Mouse (Mus musculus) lung, embryonic 16.5 days (tissue): ENCODE data around the gene Clnk. TPM values are rescaled to one million over a fixed set of nuclear protein-coding genes. Genes with fewer than 3 reads are reported as not detected.

ENCODE experiments used
- ATAC-seq: fragments of 200-750 bp; cut with Nextera tagmentation; 2 replicates; pipeline ENCODE4 v1.8.0; 2017; ENCODE audit warnings: low read depth, mild to moderate bottlenecking, moderate library complexity
- H3K27ac ChIP-seq: fragments of 300-500 bp; sonication (generic); 2 replicates; pipeline ENCODE4 v1.5.1; 2014; ENCODE audit warnings: mild to moderate bottlenecking, control low read depth, low read length
- H3K27me3 ChIP-seq: fragments of 300-500 bp; sonication (generic); 2 replicates; pipeline ENCODE4 v1.6.1; 2014; ENCODE audit warnings: low read depth, low read length, mixed read lengths; ENCODE audit not compliant: control insufficient read depth, insufficient read depth
- H3K36me3 ChIP-seq: fragments of 300-500 bp; sonication (generic); 2 replicates; pipeline ENCODE4 v1.6.1; 2014; ENCODE audit warnings: low read length; ENCODE audit not compliant: control insufficient read depth, insufficient read depth
- H3K4me1 ChIP-seq: fragments of 300-500 bp; sonication (generic); replicated peaks from 2 replicates; pipeline ENCODE4 v1.6.1; 2014; ENCODE audit warnings: low read length, mixed read lengths; ENCODE audit not compliant: control insufficient read depth, insufficient read depth
- H3K4me2 ChIP-seq: fragments of 300-500 bp; sonication (generic); 2 replicates; pipeline ENCODE4 v1.6.1; 2014; ENCODE audit warnings: low read depth, low read length, control low read depth
- H3K4me3 ChIP-seq: fragments of 300-500 bp; sonication (generic); 2 replicates; pipeline ENCODE4 v1.5.1; 2014; ENCODE audit warnings: mild to moderate bottlenecking, low read length, control low read depth
- H3K9ac ChIP-seq: fragments of 300-500 bp; sonication (generic); 2 replicates; pipeline ENCODE4 v1.6.1; 2014; ENCODE audit warnings: low read length, control low read depth
- H3K9me3 ChIP-seq: fragments of 300-500 bp; sonication (generic); 2 replicates; pipeline ENCODE4 v1.6.1; 2016; ENCODE audit warnings: low read length; ENCODE audit not compliant: control insufficient read depth
- WGBS: fragments of 180-500 bp; shearing (Covaris S2); extraction: QIAGEN DNeasy Blood & Tissue Kit; methylation state at CpG from one replicate; pipeline ENCODE4 v1.1.7; 2014; 5-methylcytosine and 5-hydroxymethylcytosine counted together
- polyA plus RNA-seq: library from polyadenylated mRNA; unstranded; fragments of >200 nt; fragmentation: Nextera tagmentation; extraction: Ambion mirVana; gene quantifications from 2 replicates; pipeline ENCODE4 v1.2.1, GENCODE M21; 2015

The Clnk gene
- polyA plus RNA-seq, 1 experiment from 2014 or later, result not detected

DNA sequence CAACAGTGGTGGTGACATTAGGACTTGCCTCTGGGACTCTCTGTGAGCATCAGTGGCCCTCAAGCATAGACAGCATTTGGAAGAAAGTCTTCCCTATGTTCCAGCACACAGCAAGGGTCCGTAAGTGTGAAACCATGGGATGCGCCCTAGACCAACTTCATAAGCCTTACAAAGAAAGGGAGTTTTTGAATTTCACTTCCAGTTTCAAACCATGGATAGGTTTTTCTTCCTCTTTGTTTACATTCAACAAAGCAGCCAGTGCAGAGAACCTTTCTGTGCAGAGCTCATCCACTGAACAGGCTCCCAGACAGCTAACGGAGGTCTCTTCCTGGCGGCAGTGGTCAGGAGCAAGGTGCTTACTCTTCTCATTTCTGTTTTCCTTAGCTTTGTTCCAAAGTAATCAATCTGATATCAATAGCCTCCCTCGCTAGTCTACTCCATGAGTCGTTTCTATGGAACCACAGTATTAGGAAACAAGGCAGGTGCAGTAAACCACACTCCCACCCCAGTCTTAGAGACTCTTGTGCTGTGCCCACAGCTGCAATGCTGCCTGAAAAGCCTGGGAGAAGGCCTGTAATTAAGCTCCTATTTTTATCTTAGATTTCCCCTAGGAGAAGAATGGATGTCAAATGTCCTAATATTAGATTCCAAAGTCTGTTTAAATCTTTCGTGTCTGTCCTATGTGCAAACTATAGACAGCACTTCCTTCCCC is 169.1 kb downstream of the Clnk start:
- ATAC-seq, result no peak
- no peak overlapping the region for H3K27ac ChIP-seq

DNA sequence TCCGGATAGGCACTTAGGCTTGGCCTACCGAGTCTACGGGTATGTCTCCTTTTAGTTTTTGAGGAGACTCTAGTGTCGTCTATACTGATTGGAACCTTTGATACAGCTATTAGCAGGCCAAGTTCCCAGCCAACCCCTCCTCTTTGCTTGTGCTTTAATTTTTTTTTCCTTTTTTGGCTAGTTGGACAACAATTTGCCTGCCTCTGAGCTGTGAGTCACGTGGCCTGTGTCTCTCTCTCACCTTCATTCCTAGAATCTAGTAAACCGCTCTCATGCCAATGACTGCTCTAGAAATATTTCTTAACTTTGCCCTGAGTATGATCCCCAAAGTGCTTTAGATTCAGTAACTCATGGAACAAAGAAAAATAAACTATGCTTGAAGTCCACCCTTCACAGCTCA is 173.7 kb downstream of the Clnk start:
- WGBS, result 81% methylated on average over 6 of the region's 6 CpGs
- Histone ChIP-seq H3K27me3 (no peaks in the 10 kb centered on the region), H3K27ac (no peak overlapping the region), H3K9me3 (no peaks in the 10 kb centered on the region), H3K4me1 (no peaks in the 10 kb centered on the region), H3K4me3 (no peak overlapping the region), H3K36me3 (no peaks in the 10 kb centered on the region), H3K4me2 (no peak overlapping the region), H3K9ac (no peak overlapping the region)
- ATAC-seq, result no peak

More for the DNA sequence above, 169.1 kb downstream of the Clnk start:
- Histone ChIP-seq H3K36me3 (no peaks in the 10 kb centered on the region), H3K27me3 (no peaks in the 10 kb centered on the region), H3K4me2 (no peak overlapping the region), H3K4me1 (no peaks in the 10 kb centered on the region), H3K9me3 (no peaks in the 10 kb centered on the region), H3K4me3 (no peak overlapping the region), H3K9ac (no peak overlapping the region)
- 72% methylated on average over 7 of the region's 7 CpGs for WGBS

- H3K4me1 ChIP-seq, result no peaks in the 10 kb centered on the region
- H3K27me3 ChIP-seq, result no peaks in the 10 kb centered on the region
- no peaks in the 10 kb centered on the region for H3K9me3 ChIP-seq
- H3K36me3 ChIP-seq, result no peaks in the 10 kb centered on the region
- no peak overlapping the region for H3K9ac ChIP-seq
- WGBS, result 68% methylated on average over 2 of the region's 2 CpGs
- no peak overlapping the region for H3K4me2 ChIP-seq
- no peak overlapping the region for H3K27ac ChIP-seq
- H3K4me3 ChIP-seq, result no peak overlapping the region
- ATAC-seq, result no peak
These were observed 174.5 kb downstream of the Clnk start for GRCm38 (mm10) chr5:38702091-38702490.

DNA sequence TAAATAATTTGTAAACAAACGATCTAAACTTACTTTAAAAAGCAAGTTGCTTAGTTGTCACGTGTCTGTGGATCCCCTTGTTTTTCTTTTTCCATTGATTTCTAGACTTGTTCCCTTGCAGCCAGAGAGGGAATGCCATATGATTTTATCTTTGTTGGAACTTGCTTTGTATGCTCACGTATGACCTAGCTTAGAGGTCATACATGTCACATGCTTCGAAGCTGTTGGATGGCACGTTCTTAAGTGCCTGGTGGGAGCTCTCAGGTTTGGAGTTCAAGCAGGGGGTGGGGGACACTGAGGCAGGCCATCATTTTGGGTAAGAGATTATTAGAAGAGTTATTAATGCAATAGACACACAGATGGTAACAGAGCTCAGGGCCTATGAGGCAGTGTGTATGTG is 178.1 kb downstream of the Clnk start:
- 71% methylated on average over 5 of the region's 5 CpGs for WGBS
- ATAC-seq, result no peak

GRCm38 (mm10) chr5:38698046-38698445 is 178.6 kb downstream of the Clnk start:
- no peaks in the 10 kb centered on the region for H3K4me1 ChIP-seq
- no peaks in the 10 kb centered on the region for H3K9me3 ChIP-seq
- no peaks in the 10 kb centered on the region for H3K36me3 ChIP-seq
- no peak overlapping the region for H3K4me3 ChIP-seq
- H3K9ac ChIP-seq, result no peak overlapping the region
- WGBS, result 48% methylated on average over 3 of the region's 3 CpGs
- no peak overlapping the region for H3K27ac ChIP-seq
- no peak for ATAC-seq
- H3K4me2 ChIP-seq, result no peak overlapping the region
- no peaks in the 10 kb centered on the region for H3K27me3 ChIP-seq

More for the DNA sequence above, 178.1 kb downstream of the Clnk start:
- Histone ChIP-seq H3K27me3 (no peaks in the 10 kb centered on the region), H3K4me2 (no peak overlapping the region), H3K4me3 (no peak overlapping the region), H3K9ac (no peak overlapping the region), H3K4me1 (no peaks in the 10 kb centered on the region), H3K27ac (no peak overlapping the region), H3K36me3 (no peaks in the 10 kb centered on the region), H3K9me3 (no peaks in the 10 kb centered on the region)

- Histone ChIP-seq H3K4me1 (no peaks in the 10 kb centered on the region), H3K4me2 (no peak overlapping the region), H3K9me3 (no peaks in the 10 kb centered on the region), H3K36me3 (no peaks in the 10 kb centered on the region), H3K4me3 (no peak overlapping the region), H3K27ac (no peak overlapping the region), H3K9ac (no peak overlapping the region), H3K27me3 (no peaks in the 10 kb centered on the region)
- no peak for ATAC-seq
- 73% methylated on average over 8 of the region's 8 CpGs for WGBS
These were observed 179.8 kb downstream of the Clnk start for GRCm38 (mm10) chr5:38696616-38697375.

- no peaks in the 10 kb centered on the region for H3K27me3 ChIP-seq
- H3K9ac ChIP-seq, result no peak overlapping the region
- H3K9me3 ChIP-seq, result no peaks in the 10 kb centered on the region
- no peak overlapping the region for H3K4me2 ChIP-seq
- no peak overlapping the region for H3K4me3 ChIP-seq
- ATAC-seq, result no peak
- no peaks in the 10 kb centered on the region for H3K4me1 ChIP-seq
- 77% methylated on average over 6 of the region's 6 CpGs for WGBS
- H3K36me3 ChIP-seq, result no peaks in the 10 kb centered on the region
- H3K27ac ChIP-seq, result no peak overlapping the region
These were observed 183.8 kb downstream of the Clnk start for GRCm38 (mm10) chr5:38692859-38693258.

GRCm38 (mm10) chr5:38689186-38689585 is 187.4 kb downstream of the Clnk start:
- no peak for ATAC-seq
- Histone ChIP-seq H3K4me3 (no peak overlapping the region), H3K4me1 (no peaks in the 10 kb centered on the region), H3K4me2 (no peak overlapping the region), H3K27me3 (no peaks in the 10 kb centered on the region), H3K9ac (no peak overlapping the region), H3K27ac (no peak overlapping the region), H3K9me3 (no peaks in the 10 kb centered on the region), H3K36me3 (no peaks in the 10 kb centered on the region)
- WGBS, result 84% methylated on average over 6 of the region's 6 CpGs

DNA sequence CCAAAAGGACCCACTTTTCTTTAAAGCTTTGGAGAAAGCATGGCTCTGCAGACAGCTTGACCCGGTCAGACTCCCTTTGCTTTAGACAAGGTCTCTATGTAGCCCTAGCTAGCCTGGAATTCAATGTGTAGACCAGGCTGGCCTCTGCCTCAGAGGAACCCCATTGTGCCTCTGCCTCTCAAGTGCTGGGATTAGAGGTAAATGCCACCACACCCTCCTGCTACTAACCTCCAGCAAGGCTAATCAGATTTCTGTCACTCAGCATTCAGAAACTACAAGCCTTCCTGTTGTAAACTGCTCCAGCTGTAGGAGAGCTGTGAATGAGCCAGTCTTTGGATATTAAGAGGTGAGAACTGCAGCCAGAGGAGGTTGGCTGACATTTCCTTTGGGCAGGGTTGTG is 188.9 kb downstream of the Clnk start:
- no peaks in the 10 kb centered on the region for H3K27me3 ChIP-seq
- no peak overlapping the region for H3K4me3 ChIP-seq
- H3K27ac ChIP-seq, result no peak overlapping the region
- 67% methylated on average over 1 of the region's 1 CpGs for WGBS
- ATAC-seq, result no peak
- no peak overlapping the region for H3K4me2 ChIP-seq
- H3K9ac ChIP-seq, result no peak overlapping the region
- H3K9me3 ChIP-seq, result no peaks in the 10 kb centered on the region
- peaks cover 5% of the 10 kb centered on the region for H3K4me1 ChIP-seq
- H3K36me3 ChIP-seq, result no peaks in the 10 kb centered on the region
